Mouse (Mus musculus) adrenal gland, adult (tissue): Measurements from ENCODE around the gene Klhl5.

Source experiments
- DNase-seq, 2 experiments: peaks; one replicate each; pipeline ENCODE4 v3.0.0; 2022 to 2023; ENCODE audit warnings: low spot score in 1 of 2; ENCODE audit not compliant: inconsistent age in 2 of 2

Gene Klhl5

GRCm38 (mm10) chr5:65145499-65146101 is 38.3 kb downstream of the Klhl5 start:
- DNase-seq: no peak

GRCm38 (mm10) chr5:65146749-65147148 is 39.4 kb downstream of the Klhl5 start:
- DNase-seq: no peak

- no peak for DNase-seq
Observed at GRCm38 (mm10) chr5:65149706-65150105, 42.4 kb downstream of the Klhl5 start.

GRCm38 (mm10) chr5:65150376-65150955 is 43.1 kb downstream of the Klhl5 start:
- no peak for DNase-seq

- no peak for DNase-seq
Observed at GRCm38 (mm10) chr5:65151276-65151675, 43.9 kb downstream of the Klhl5 start.

- DNase-seq: no peak
Observed at GRCm38 (mm10) chr5:65151767-65152166, 44.4 kb downstream of the Klhl5 start.

GRCm38 (mm10) chr5:65154287-65154686 is 46.9 kb downstream of the Klhl5 start:
- no peak for DNase-seq

GRCm38 (mm10) chr5:65156853-65157252 is 49.5 kb downstream of the Klhl5 start:
- DNase-seq: peak; percentile 44 to 74

- peak; percentile 68 to 85 for DNase-seq
Observed at GRCm38 (mm10) chr5:65157412-65158381, 50.4 kb downstream of the Klhl5 start.

GRCm38 (mm10) chr5:65158696-65159305 is 51.5 kb downstream of the Klhl5 start:
- DNase-seq: no peak

GRCm38 (mm10) chr5:65163001-65163400 is 55.7 kb downstream of the Klhl5 start:
- DNase-seq: no peak

GRCm38 (mm10) chr5:65163489-65164092 is 56.3 kb downstream of the Klhl5 start:
- no peak for DNase-seq

GRCm38 (mm10) chr5:65170206-65170605 is 62.9 kb downstream of the Klhl5 start:
- DNase-seq: no peak

- peak; percentile 21 to 64 for DNase-seq
Observed at GRCm38 (mm10) chr5:65175035-65175917, 67.9 kb downstream of the Klhl5 start.

GRCm38 (mm10) chr5:65175918-65176484 is 68.7 kb downstream of the Klhl5 start:
- no peak for DNase-seq

- DNase-seq: peak; percentile 40 to 81
Observed at GRCm38 (mm10) chr5:65177026-65177514, 69.7 kb downstream of the Klhl5 start.

GRCm38 (mm10) chr5:65178477-65178876 is 71.1 kb downstream of the Klhl5 start:
- DNase-seq: no peak

- no peak for DNase-seq
Observed at GRCm38 (mm10) chr5:65181160-65181793, 73.9 kb downstream of the Klhl5 start.

GRCm38 (mm10) chr5:65181794-65182169 is 74.4 kb downstream of the Klhl5 start:
- no peak for DNase-seq
